Mouse (Mus musculus): ENCODE results near the gene Hipk1.

DNA sequence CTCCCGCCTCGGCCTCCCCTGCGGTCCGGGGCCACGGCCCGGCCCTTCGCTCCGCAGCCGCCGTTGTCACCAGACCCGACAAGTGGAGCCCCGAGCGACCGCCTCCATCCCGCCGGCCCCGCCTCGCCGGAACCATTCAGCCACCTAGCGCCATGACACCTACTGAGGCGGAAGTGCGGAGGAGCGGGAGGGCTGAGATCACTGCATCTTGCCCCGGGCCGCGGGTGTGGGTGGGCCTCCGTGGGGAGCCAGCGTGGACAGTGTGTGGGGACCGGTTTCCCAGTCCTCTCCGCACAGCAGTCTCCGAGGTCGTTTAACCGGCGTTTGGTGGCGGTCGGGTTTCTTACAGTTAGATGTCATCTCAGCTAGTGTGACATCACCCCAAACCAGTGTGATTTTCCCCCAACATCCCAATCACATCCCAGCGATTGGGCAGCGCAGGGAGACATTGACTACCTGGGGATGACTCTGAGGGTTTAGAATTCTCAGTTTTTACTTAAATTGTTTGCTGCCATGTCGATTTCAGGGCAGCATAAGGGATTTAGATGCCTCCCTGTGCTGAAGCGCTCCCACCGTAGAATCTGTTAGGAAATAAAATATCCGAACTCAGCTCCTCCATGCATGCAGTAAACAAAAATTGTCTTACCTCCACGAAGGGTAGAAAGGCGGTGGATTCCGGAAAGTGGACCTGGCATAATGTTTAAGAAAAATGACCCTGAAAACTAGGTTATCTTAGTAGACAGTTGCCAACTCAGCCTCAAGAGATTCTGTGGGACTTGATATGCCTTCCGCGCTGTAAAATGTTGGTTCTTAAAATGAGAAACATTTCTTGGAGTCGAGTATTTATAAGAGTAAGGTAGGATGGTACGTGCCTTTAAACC lies at the start of gene Hipk1:
- no peak for TF ChIP-seq CTCF (IDR thresholded peaks at IDR 0.05; ENCODE audit: control insufficient read depth, insufficient read depth, insufficient read length)
- no peak for TF ChIP-seq MAX (IDR thresholded peaks at IDR 0.05)
- TF ChIP-seq MYOG (IDR thresholded peaks at IDR 0.05; ENCODE audit: control insufficient read depth, extremely low read depth, insufficient read length), result no peak
